Comparison of ENCODE assay signal across 17 mouse cellular contexts in the genomic region with DNA sequence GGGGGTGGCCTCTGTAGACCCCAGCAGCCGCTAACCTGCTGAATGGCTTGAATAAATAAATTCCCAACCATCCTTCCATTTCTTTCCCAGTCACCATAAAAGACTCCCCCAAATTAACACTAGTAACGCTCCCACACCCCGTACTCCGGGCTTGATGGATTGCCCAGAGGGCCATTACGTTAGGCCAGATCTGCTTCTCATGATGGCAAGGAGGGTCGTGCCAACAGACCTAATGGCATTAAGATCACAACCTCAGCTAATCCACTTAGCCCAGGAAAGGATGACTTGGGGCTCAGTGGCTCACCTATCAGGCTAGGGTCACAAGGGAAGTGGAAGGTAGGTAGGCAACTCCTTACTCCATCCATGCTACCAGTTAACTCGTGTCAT. TPM values are rescaled to one million over a fixed set of nuclear protein-coding genes. Genes with fewer than 3 reads are reported as not detected.
DNase-seq lines count a peak whose midpoint lies in the region; ATAC-seq lines count a peak whose summit lies in the region.
"Had no signal": no experiment of that assay in that cellular context is flagged by ENCODE, and none has a peak within 500 bp of the region (broad histone marks: within the 10 kb centered on the region; RNA-seq: fewer than 3 reads in every experiment).

No protein-coding gene starts in this region.

- ATAC-seq in hindbrain, embryonic 13.5 days (ENCODE audit: low FRiP score): no peak
- peak; percentile 4; the same call in 1 of the 2 replicates for ATAC-seq in midbrain, embryonic 11.5 days (ENCODE audit: low FRiP score)
- ATAC-seq in midbrain, embryonic 16.5 days: no peak
- ATAC-seq in embryonic facial prominence, embryonic 11.5 days (replicated peaks; ENCODE audit: insufficient number of reproducible peaks, low FRiP score, low TSS enrichment, low read depth): no peak; the same call in 1 of the 2 replicates
- ATAC-seq in limb, embryonic 11.5 days (ENCODE audit: insufficient number of reproducible peaks, low FRiP score, low TSS enrichment, low read depth): peak; percentile 31; the same call in 1 of the 2 replicates
- ATAC-seq: forebrain, embryonic 16.5 days had no signal

- peak overlapping the region; percentile 72 for H3K27ac ChIP-seq in hindbrain, embryonic 10.5 days
- no peak overlapping the region for H3K27ac ChIP-seq in hindbrain, embryonic 13.5 days
- peak overlapping the region; percentile 22; the same call in 1 of the 2 replicates for H3K27ac ChIP-seq in midbrain, embryonic 11.5 days (ENCODE audit: low read depth, low read length)
- H3K27ac ChIP-seq in midbrain, embryonic 16.5 days (ENCODE audit: low read length): no peak overlapping the region
- H3K27ac ChIP-seq in embryonic facial prominence, embryonic 11.5 days (replicated peaks; ENCODE audit: low read depth, low read length): 0 out of 2 replicates have a peak overlapping the region, but pooled peaks have one; percentile 15
- peak overlapping the region; percentile 57 for H3K27ac ChIP-seq in limb, embryonic 11.5 days (replicated peaks; ENCODE audit: low read depth, low read length)
- H3K27ac ChIP-seq: heart, adult 2 months; liver, embryonic 15.5 days; stomach, embryonic 15.5 days had no signal

- WGBS in hindbrain, embryonic 10.5 days: 57% methylated on average over 7 of the region's 7 CpGs
- WGBS in hindbrain, embryonic 13.5 days: 41% methylated on average over 7 of the region's 7 CpGs
- 20% methylated on average over 7 of the region's 7 CpGs for WGBS in midbrain, embryonic 11.5 days
- WGBS in midbrain, embryonic 16.5 days: 18% methylated on average over 7 of the region's 7 CpGs
- 8% methylated on average over 7 of the region's 7 CpGs for WGBS in embryonic facial prominence, embryonic 11.5 days
- WGBS in limb, embryonic 11.5 days: 10% methylated on average over 7 of the region's 7 CpGs

- no peak for DNase-seq in hindbrain, embryonic 10.5 days (ENCODE audit: low spot score)
- no peak for DNase-seq in midbrain, embryonic 11.5 days (ENCODE audit: low spot score, missing footprints)
- no peak for DNase-seq in embryonic facial prominence, embryonic 11.5 days (ENCODE audit: low spot score)
- no peak for DNase-seq in limb, embryonic 11.5 days (ENCODE audit: low spot score)
- DNase-seq in left cerebral cortex, postnatal 14 days (ENCODE audit: low spot score in 2 of 2): no peak
- DNase-seq: adrenal gland, postnatal 25 days; cerebellum, adult 2 months; kidney, adult 8-10 months; right cerebral cortex, postnatal 14 days; thymus, adult 2 months had no signal

- H3K36me3 ChIP-seq in hindbrain, embryonic 10.5 days: peaks cover 26% of the 10 kb centered on the region
- no peaks in the 10 kb centered on the region for H3K36me3 ChIP-seq in hindbrain, embryonic 13.5 days
- H3K36me3 ChIP-seq in midbrain, embryonic 11.5 days (ENCODE audit: control insufficient read depth, insufficient read depth, low read length): no peaks in the 10 kb centered on the region
- H3K36me3 ChIP-seq in midbrain, embryonic 16.5 days (ENCODE audit: control insufficient read depth, insufficient read depth, low read length): no peaks in the 10 kb centered on the region
- no peaks in the 10 kb centered on the region for H3K36me3 ChIP-seq in embryonic facial prominence, embryonic 11.5 days (replicated peaks; ENCODE audit: control insufficient read depth, insufficient read depth, low read depth, low read length)
- H3K36me3 ChIP-seq in limb, embryonic 11.5 days (ENCODE audit: control insufficient read depth, insufficient read depth, low read length): no peaks in the 10 kb centered on the region
- H3K36me3 ChIP-seq: liver, embryonic 15.5 days; stomach, embryonic 15.5 days had no signal

- no peaks in the 10 kb centered on the region for H3K9me3 ChIP-seq in hindbrain, embryonic 10.5 days
- no peaks in the 10 kb centered on the region for H3K9me3 ChIP-seq in hindbrain, embryonic 13.5 days
- no peaks in the 10 kb centered on the region for H3K9me3 ChIP-seq in midbrain, embryonic 11.5 days (ENCODE audit: control insufficient read depth, low read length)
- H3K9me3 ChIP-seq in midbrain, embryonic 16.5 days (replicated peaks; ENCODE audit: control insufficient read depth, low read length, poor library complexity, severe bottlenecking): no peaks in the 10 kb centered on the region
- no peaks in the 10 kb centered on the region for H3K9me3 ChIP-seq in embryonic facial prominence, embryonic 11.5 days (replicated peaks; ENCODE audit: control insufficient read depth, low read length)
- H3K9me3 ChIP-seq in limb, embryonic 11.5 days (ENCODE audit: control insufficient read depth, low read length): no peaks in the 10 kb centered on the region
- H3K9me3 ChIP-seq: liver, embryonic 15.5 days; stomach, embryonic 15.5 days had no signal

- H3K27me3 ChIP-seq in hindbrain, embryonic 10.5 days (ENCODE audit: insufficient read depth, poor library complexity, severe bottlenecking): no peaks in the 10 kb centered on the region
- H3K27me3 ChIP-seq in hindbrain, embryonic 13.5 days: 0 out of 2 replicates have a peak, but pooled peaks cover 10% of the 10 kb centered on the region
- H3K27me3 ChIP-seq in midbrain, embryonic 11.5 days (ENCODE audit: control insufficient read depth, insufficient read depth, low read length): no peaks in the 10 kb centered on the region
- no peaks in the 10 kb centered on the region; the same call in 1 of the 2 replicates for H3K27me3 ChIP-seq in midbrain, embryonic 16.5 days (ENCODE audit: control insufficient read depth, insufficient read depth, low read depth, low read length)
- H3K27me3 ChIP-seq in embryonic facial prominence, embryonic 11.5 days (ENCODE audit: control insufficient read depth, insufficient read depth, low read length): no peaks in the 10 kb centered on the region
- H3K27me3 ChIP-seq in limb, embryonic 11.5 days (ENCODE audit: control insufficient read depth, insufficient read depth, low read length): no peaks in the 10 kb centered on the region
- H3K27me3 ChIP-seq: stomach, embryonic 15.5 days had no signal

- H3K4me1 ChIP-seq in hindbrain, embryonic 10.5 days (replicated peaks): peaks cover 88% of the 10 kb centered on the region
- H3K4me1 ChIP-seq in hindbrain, embryonic 13.5 days (replicated peaks): peaks cover 30% of the 10 kb centered on the region
- H3K4me1 ChIP-seq in midbrain, embryonic 11.5 days (ENCODE audit: control insufficient read depth, insufficient read depth, low read length): peaks cover 46% of the 10 kb centered on the region
- peaks cover 13% of the 10 kb centered on the region; the same call in 1 of the 2 replicates for H3K4me1 ChIP-seq in midbrain, embryonic 16.5 days (ENCODE audit: control insufficient read depth, insufficient read depth, low read length)
- peaks cover 16% of the 10 kb centered on the region for H3K4me1 ChIP-seq in embryonic facial prominence, embryonic 11.5 days (ENCODE audit: control insufficient read depth, insufficient read depth, low read length)
- H3K4me1 ChIP-seq in limb, embryonic 11.5 days (ENCODE audit: control insufficient read depth, insufficient read depth, low read length): peaks cover 59% of the 10 kb centered on the region

- H3K4me3 ChIP-seq in hindbrain, embryonic 10.5 days: peak overlapping the region; percentile 18; the same call in 1 of the 2 replicates
- no peak overlapping the region for H3K4me3 ChIP-seq in hindbrain, embryonic 13.5 days
- H3K4me3 ChIP-seq in midbrain, embryonic 11.5 days (ENCODE audit: low read depth, low read length): no peak overlapping the region
- no peak overlapping the region for H3K4me3 ChIP-seq in midbrain, embryonic 16.5 days (ENCODE audit: low read depth, low read length)
- no peak overlapping the region for H3K4me3 ChIP-seq in embryonic facial prominence, embryonic 11.5 days (ENCODE audit: low read depth, low read length)
- no peak overlapping the region for H3K4me3 ChIP-seq in limb, embryonic 11.5 days (ENCODE audit: low read depth, low read length)
- H3K4me3 ChIP-seq: liver, embryonic 15.5 days; stomach, embryonic 15.5 days had no signal

- H3K4me2 ChIP-seq in hindbrain, embryonic 13.5 days: no peak overlapping the region
- peak overlapping the region; percentile 33 for H3K4me2 ChIP-seq in midbrain, embryonic 11.5 days
- no peak overlapping the region for H3K4me2 ChIP-seq in midbrain, embryonic 16.5 days (ENCODE audit: low read length)
- H3K4me2 ChIP-seq in embryonic facial prominence, embryonic 11.5 days (ENCODE audit: low read depth, low read length): peak overlapping the region; percentile 15; the same call in 1 of the 2 replicates
- peak overlapping the region; percentile 25; the same call in 1 of the 2 replicates for H3K4me2 ChIP-seq in limb, embryonic 11.5 days (ENCODE audit: low read depth, severe bottlenecking)
- H3K4me2 ChIP-seq: liver, embryonic 15.5 days; stomach, embryonic 15.5 days had no signal

- intact Hi-C loops in left cerebral cortex, postnatal 14 days (cut with DNase I): no loop called here

- H3K9ac ChIP-seq in hindbrain, embryonic 13.5 days: no peak overlapping the region
- peak overlapping the region; percentile 27; the same call in 1 of the 2 replicates for H3K9ac ChIP-seq in midbrain, embryonic 11.5 days (ENCODE audit: low read length)
- no peak overlapping the region for H3K9ac ChIP-seq in midbrain, embryonic 16.5 days (ENCODE audit: low read depth, low read length)
- H3K9ac ChIP-seq in embryonic facial prominence, embryonic 11.5 days (replicated peaks; ENCODE audit: low read length): no peak overlapping the region
- no peak overlapping the region for H3K9ac ChIP-seq in limb, embryonic 11.5 days (ENCODE audit: low read length)
- H3K9ac ChIP-seq: liver, embryonic 15.5 days; stomach, embryonic 15.5 days had no signal

RNA-seq across cellular contexts. Expression of gene Zbtb16, which starts 12.7 kb away (rescaled TPM):
- 22.6 and 35.6 TPM in 2 replicates for polyA plus RNA-seq in hindbrain, embryonic 10.5 days (2016; fragmentation: Nextera tagmentation; extraction: Ambion mirVana)
- 6.3 TPM in 2 replicates for polyA plus RNA-seq in hindbrain, embryonic 13.5 days (2015; fragmentation: Nextera tagmentation; extraction: Ambion mirVana)
- polyA plus RNA-seq in midbrain, embryonic 11.5 days (2014; fragmentation: Nextera tagmentation; extraction: Ambion mirVana): 14.0 and 15.0 TPM in 2 replicates
- 5.4 and 6.4 TPM in 2 replicates for polyA plus RNA-seq in midbrain, embryonic 16.5 days (2015; fragmentation: Nextera tagmentation; extraction: Ambion mirVana)
- polyA plus RNA-seq in embryonic facial prominence, embryonic 11.5 days (2014; fragmentation: Nextera tagmentation; extraction: Ambion mirVana): 3.0 and 4.8 TPM in 2 replicates
- 5.9 and 7.5 TPM in 2 replicates for polyA plus RNA-seq in limb, embryonic 11.5 days (2014; fragmentation: Nextera tagmentation; extraction: Ambion mirVana)
- total RNA-seq in left cerebral cortex, postnatal 14 days (2021): 10 to 100 TPM; 56.2 to 65.7 TPM
- polyA plus RNA-seq: C2C12 had no signal

Comparison
In these comparisons a context has a peak if more than half of its experiments do, and no peak if none do; other contexts are left out.
1. H3K27ac ChIP-seq: peak in hindbrain, embryonic 10.5 days (single experiment), midbrain, embryonic 11.5 days (single experiment), embryonic facial prominence, embryonic 11.5 days (single experiment) and limb, embryonic 11.5 days (single experiment); none in hindbrain, embryonic 13.5 days (single experiment) and midbrain, embryonic 16.5 days (single experiment).
2. ATAC-seq: peak in midbrain, embryonic 11.5 days (single experiment) and limb, embryonic 11.5 days (single experiment); none in hindbrain, embryonic 13.5 days (single experiment), midbrain, embryonic 16.5 days (single experiment) and embryonic facial prominence, embryonic 11.5 days (single experiment).
3. H3K4me2 ChIP-seq: peak in midbrain, embryonic 11.5 days (single experiment), embryonic facial prominence, embryonic 11.5 days (single experiment) and limb, embryonic 11.5 days (single experiment); none in hindbrain, embryonic 13.5 days (single experiment) and midbrain, embryonic 16.5 days (single experiment).